Mouse (Mus musculus): ENCODE results near the gene Cpa5. TPM values are rescaled to one million over a fixed set of nuclear protein-coding genes. Genes with fewer than 3 reads are reported as not detected.

Gene Cpa5
- not detected in 2 replicates for polyA plus RNA-seq (2015; fragmentation: Nextera tagmentation; extraction: Ambion mirVana)

DNA sequence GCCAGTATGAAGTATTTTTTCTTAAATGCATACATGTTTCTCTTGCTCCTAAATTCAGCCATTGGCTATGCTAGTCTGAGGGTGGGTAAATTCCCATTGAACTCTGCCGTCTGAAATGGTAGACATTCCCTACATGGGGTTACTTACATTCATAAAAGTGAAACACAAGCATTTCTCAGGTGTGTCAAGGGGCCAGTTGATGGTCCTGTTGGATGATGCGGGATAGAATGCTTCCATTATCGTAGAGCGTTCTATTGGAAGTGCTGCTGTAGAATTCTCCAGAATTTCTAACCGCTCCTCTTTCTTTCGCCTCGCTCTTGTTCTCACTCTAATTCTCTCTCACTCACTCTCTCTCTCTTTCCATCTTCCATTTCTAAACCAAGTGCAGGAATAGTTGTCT, at the start of gene Cpa5:
Cpa5 (plus strand) TSS at position 301 of the 400 bp plus-strand sequence.
- DNase-seq (ENCODE audit: low spot score), result no peak

DNA sequence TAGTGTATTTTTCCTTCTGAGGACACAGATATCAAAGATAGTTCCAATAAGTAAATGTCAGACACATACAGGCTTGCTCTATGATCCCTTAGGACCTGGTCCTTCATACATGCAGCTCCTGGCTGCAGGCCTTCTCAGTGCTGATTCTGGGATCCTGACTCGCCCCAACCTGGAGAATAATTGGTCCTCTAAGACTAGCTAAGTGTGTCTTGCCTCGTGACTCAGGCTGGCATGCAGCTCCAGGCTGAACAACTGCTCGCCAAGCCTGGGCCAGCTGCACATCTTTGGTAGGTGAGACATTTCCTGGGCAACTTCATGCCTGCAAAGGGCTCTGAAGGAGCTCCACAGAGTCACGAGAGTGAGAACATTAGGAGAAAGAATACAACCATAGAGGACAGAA, 48.7 kb upstream of the Cpa5 start:
- DNase-seq (ENCODE audit: low spot score), result no peak

DNA sequence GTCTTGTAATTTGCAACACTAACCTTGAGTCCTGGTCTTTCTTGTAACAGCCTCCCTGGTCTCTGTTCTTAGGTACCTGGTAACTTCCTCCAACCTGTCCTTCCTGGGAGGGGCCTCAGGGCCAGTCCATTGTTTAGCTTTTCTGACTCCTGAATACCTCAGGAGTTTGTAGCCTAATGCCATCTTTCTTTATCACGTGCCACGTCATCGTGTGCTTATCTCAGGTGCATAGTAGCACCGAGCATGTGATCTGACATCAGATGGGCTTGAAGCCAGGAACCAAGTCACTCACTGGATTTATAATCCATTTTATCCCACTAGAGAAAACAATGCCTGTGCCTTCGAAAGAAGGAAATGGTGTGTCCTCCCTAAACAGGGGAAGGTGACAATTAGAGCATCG, 47.2 kb upstream of the Cpa5 start:
- no peak for DNase-seq (ENCODE audit: low spot score)

DNA sequence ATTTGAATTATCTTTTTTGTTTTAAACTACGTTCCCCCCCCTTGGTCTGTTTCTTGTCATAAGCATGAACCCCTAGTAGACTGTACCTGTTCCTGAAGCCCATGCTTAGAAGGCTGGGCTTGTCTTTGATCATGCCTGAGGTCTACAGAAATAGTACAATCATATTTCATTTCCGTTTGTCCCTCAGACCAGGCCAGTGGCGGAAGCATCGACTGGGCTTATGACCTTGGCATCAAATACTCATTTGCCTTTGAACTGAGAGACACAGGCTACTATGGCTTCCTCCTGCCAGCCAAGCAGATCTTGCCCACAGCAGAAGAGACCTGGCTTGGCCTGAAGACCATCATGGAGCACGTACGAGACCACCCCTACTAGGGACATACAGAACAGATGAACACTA, 46.8 kb upstream of the Cpa5 start:
- no peak for DNase-seq (ENCODE audit: low spot score)

DNA sequence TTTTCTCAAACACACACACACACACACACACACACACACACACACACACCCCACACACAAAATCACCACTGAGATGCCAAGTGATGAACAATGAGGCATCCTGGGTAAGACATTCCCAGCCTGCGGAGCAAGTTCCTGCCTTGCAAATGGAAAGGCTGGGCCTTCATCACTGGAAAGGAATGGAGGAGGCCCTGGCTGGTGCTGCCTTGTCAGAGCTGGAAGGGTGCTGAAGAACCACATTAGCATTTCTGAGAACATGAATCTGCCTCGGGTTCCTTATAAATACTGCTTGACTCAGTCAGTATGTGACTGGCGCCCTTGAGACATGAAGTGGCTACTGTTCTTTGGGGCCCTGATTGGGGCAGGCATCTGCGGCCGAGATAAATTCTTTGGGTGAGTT, 42.7 kb upstream of the Cpa5 start, which contains the start of gene Cpa4:
Cpa4 (plus strand) TSS at position 301 of the 400 bp plus-strand sequence.
- no peak for DNase-seq (ENCODE audit: low spot score)

DNA sequence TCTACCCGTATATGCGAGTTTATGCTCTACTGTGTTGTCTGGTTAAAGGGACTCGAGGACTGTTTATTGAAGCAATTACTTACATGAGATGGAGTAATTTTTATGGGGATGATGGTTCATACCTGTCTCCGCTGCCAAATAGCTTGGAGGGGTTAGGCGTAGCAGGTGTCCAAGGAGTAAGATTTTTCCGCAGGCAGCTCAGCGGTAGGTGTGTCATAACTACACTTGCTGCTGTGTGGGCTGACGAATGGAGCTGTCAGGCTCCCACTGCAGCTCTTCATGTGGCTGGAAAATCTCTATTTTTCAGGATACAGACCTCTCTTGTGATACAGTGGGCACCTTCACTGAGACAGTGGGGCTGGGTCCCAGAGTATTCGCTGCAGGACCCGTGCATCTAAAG, 41.5 kb upstream of the Cpa5 start:
- no peak for DNase-seq (ENCODE audit: low spot score)

DNA sequence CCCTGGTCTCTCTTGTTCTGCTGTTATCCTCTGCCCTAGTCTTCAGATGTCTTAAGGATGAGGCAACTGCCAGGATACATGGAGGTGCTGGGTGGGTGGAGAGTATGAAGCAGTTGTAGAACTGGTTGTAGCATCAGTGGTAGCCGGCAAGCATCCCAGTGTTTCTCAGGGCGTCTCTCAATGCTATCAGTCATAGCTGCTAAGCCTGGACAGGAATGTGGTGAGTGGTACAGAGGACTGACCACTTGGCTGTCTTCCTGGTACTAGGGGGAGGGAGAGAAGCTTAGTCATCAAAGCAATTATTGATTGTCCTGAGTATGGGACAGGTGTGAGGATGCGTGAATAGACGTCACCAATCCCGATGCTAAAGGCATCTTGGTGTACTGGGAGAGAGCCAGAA, 40.8 kb upstream of the Cpa5 start:
- no peak for DNase-seq (ENCODE audit: low spot score)

DNA sequence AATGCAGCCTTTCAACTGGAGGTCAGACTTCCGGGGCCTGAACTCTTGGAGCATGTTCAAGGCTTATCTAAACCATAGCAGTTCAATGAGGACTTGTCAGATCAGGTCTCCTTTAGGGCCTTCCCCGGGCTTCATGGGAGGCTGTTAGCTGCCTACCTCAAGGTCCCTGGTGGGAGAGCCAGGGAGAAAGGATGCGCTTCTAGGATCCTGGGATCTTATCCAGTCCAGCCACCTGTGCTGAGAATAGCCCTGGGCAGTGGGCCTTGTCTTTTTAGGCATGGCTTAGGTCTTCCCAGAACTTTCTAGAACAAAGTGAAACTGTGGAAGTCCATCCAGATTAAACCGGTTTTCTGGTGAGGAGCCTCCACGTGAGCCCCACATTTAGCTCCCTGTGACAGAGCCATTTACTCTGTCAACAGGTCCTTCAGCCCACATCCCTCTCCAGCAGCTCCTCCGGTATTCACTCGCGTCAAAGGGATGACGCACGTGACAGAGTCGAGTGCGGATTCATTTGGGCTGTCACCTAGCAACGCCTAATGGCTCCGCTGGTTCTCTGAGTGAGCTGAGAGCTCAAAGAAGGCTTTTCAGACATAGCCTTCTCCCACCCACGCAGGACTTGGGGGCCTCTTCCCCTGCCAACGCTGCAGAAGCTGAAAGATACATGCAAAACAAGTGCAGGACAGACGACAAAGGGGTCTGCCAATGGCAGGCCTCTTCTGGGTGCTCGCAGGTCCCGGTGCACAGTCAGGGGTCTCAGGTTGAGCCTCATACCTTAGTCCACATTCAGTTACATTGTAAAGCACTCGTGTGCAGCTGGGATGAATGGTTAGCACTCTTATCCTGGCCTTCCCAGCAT, 38.1 kb upstream of the Cpa5 start:
- DNase-seq (ENCODE audit: low spot score), result no peak

DNA sequence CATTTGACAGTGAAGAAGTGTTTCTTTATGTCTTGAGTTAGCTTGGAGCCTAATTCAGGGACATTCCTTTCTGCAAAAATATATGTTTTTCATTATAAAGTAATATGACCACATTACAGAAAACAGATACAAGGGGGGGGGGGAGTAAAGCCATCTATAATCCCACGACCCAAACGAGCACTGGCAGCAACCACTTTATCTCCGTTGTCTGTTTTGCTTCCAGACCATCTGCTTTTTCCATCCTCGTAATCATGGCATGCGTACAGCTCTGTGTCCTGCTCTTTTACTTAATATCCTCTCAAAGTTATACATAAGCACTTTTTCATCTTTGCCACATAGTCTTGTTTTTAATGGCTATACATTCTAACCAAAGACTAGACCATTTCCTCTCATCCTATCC, 37.4 kb upstream of the Cpa5 start:
- no peak for DNase-seq (ENCODE audit: low spot score)

DNA sequence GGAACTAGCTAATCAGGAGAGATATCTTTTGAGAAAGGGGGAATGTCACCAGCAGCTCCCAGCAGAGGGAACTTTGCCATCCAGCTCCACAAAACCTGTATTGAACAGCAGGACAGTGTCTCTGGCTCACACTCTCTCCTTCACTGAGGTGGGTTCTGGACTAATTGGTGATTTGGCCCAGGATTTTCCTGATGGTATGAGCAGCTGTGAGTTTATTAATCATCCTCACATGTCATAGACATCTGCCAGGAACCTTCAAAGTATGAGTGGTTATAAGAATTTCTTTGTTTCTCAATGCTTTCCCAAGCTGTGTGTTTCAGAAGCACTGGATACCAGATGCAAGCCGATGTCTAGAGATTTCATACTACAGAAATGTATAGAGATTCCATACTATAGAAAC, 35.9 kb upstream of the Cpa5 start:
- DNase-seq (ENCODE audit: low spot score), result no peak

DNA sequence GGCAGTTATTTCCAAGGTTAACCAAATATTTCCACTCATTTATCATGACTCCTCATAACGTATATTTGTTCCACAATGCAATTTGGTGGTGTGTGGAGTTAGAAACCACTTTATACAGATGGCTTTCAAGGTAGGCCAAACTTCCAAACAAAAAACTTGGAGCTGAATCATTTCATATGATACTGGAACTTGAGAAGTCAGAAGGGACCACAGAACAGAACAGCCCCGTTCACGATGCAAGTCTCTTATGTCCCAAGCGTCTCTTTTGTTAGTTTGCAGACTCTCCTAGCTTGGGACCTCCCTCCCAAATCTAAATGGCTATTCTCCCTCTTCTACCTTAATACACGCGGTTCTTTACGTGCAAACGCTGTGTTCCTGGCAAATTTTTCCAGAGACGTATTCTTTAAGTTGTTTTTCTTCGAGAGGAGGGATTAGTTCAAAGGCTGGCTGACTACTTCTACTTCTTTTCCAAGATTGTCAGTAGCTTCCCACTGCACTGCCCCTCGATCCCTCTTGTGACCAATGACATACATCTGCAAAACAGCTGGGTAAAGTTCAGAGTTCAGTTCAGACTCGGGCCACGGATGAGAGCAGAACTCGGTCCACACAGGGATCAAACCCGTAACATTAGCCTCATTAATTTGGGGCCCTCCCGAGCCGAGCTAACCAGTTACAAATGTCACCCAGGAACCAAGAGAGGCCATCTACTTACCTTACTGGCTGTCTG, 34.2 kb upstream of the Cpa5 start:
- DNase-seq (ENCODE audit: low spot score), result no peak

DNA sequence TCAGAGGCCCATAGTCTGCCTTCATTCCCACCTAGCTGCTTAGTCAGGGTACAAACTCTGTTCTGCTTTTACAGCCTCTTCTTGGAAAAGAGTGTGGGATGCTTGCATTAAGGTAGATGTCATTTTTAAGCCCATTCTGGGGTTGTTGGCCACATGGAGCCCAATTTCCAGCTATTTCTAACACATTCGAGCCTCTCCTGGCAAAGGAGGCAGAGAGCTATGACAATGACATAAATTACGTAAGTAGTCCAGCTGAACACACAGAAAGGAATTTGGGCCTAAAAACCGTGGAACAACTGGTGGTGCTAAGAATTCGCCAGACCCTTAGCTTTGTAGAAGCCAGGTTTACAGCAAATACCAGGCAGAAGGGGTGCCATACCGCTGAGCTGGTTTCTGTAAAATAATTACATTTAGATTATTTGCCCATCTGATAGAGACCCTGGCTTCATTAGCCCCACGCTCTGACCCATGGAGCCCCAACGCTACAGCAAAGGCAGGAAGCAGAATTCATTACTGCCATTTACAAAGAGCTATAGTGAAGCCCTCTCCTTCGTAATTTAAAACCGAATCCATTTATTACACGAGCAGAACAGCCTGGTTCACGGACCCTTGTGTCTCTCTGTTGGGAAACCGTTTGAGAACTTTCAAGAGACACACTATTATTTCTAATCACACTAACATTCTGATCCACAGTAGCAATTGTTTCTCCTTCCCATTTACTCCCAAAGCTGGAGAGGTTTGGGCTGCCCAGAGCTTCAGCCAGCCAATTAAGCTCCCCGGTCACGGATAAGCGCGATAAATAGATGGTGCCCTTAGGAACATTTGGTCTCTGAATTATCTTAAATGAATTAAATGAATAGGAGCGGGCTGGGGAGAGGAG, 30.6 kb upstream of the Cpa5 start:
- no peak for DNase-seq (ENCODE audit: low spot score)

DNA sequence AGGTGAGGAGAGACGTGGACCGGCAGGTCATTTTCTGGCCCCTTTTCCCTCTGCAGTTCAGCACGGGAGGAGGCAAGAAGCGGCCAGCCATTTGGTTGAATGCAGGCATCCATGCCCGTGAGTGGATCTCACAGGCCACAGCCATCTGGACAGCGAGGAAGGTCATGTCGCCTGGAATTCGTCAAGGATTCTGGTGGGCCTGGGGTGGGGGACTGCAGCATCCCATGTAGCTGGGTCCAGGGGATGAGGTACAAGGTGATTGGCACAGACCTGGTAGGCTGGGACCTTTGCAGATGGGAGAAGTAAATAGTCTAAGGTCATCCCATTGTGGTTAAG, 30.0 kb upstream of the Cpa5 start:
- no peak for DNase-seq (ENCODE audit: low spot score)

DNA sequence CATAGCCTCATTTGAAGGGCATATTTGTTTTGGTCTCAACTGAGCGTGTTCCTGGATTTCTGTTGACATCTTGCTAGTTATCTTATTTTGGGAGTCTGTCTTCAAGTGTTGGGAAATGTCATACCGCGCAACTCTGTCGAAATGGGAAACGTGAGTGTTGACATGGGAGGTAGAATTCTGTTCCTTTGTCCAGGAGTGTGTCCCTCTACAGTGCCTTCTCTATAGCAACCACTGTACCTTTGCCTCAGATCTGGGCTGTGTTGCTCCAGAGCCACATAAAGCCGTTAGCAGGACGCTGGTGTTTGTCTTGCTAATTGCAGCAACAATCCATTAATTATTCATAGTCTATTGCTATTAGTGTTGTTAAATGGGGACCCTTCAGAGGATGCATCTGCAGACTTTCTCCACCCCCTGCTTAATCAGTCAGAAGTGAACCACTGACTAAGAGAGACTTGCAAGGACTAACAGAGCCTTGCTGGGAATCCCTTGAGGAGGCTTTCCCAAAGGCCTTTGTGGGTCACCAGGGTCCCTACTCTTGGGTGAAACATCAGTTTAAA, 23.8 kb upstream of the Cpa5 start:
- DNase-seq (ENCODE audit: low spot score), result no peak

DNA sequence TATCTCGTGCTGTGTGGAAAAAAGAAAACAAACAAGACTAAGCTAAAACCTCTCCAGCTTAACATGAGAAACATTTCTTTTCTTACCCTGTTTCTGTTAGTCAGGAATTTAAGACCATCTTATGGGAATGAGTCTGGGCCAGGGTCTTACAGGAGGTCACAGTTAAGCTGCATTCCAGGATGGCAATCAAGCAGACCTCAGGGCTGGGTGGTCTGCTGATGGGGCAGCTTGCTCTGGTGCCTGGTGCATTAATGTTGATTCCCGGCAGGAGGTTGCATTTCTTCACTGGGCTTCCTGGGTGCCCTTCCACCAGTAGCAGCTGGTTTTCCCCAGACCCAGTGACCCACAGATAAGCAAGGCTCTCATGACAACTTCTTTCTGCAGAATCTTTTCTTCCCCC, 21.0 kb upstream of the Cpa5 start:
- no peak for DNase-seq (ENCODE audit: low spot score)

DNA sequence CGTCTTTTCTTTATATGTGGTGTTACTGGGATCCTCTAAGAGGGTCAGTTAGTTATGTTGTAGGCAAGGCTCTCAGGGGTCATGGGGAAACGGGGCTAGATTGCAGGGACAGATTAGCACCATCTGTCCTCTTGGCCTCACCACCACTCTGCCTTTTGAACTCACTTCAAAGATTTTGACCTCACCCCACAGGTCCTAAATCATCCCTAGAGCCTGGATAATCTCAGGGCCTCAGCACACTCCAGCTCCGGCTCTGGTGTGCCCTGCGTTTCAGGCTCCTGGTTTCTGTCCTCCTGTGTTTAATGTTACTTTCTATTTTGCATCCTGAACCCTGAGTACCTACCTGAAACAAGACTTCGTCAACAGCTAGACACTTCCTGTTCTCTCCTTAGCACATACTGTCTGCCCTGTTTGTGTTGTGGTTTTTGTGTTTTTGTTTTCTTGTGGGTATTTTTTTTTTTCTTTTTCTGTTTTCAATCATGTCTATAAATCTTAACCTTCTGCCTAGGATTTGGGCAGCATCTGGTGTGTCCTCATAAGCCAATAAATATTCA, 18.9 kb upstream of the Cpa5 start:
- no peak for DNase-seq (ENCODE audit: low spot score)

DNA sequence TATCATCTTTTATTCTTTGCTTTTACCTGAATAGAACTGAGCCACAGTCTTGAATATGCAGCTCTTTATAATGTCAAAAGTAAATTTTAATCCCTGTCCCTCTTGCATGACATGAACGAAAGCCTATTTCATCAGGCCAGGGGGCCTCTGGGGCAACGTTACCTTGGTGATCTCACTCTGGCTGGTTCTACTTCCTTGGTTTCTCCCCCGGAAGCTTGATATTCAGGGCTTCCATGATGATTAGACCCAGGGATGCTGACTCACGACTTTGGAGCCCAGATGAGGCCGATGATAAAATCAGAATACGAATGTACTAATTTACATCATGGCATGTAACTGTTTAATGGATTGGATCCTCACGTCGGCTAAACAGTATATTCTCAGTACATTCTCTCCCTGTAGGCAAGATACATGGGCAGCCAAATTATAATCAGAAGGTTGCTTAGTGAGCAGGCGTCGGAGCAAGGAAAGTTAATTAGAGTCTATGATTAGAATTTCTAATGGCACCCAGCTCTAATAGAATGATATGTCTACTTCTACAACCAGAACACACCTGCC, 18.3 kb upstream of the Cpa5 start:
- no peak for DNase-seq (ENCODE audit: low spot score)

DNA sequence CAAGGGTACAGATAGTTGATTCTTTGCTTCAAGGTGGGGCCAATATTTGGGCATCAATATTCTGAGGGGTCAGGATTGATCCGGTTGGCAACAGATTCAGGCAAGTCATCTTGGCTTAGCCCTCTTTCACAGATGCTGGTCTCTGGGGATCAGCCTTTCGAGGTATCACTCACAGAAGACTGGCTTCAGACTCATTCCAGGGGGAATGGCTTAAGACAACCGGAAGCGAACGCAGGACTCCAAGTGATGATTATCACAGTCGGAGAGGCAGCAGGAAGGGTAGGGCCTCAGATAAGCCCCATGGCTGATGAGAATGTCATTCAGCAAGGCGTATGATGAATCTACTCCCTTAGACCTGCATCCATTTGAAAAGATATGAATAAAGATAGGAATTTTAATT, 16.4 kb upstream of the Cpa5 start:
- DNase-seq (ENCODE audit: low spot score), result no peak

DNA sequence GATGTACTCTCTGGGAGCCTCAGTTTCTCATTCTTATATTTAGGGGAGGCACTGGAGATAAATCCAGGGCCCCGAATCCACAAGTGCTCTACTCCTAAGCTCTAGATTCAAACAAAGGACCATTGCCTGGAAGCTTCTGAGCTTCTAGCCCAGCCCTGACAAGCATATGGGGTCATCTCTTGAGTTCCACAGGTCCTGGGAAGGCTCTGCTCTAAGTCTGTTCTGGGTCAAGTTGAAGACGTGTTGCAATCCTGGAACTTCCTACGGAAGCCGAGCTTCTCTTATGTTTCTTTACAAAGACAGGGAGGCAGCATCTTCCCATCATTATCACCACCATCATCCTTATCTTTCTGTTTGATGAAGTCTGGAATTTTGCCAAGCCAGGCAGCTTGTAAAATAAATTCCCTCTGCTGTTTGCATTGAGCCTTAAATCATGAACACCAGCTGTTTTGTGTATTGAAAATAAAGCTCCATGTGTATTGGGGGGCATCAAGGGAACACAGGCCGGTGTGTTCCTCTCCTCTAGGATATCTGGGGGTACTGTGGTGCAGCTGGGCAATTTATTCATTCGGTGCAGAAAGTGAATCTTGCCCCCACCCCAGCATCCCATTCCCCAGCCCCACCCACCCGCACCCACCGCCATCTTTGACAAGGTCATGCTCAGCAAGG, 14.4 kb upstream of the Cpa5 start:
- DNase-seq (ENCODE audit: low spot score), result no peak

DNA sequence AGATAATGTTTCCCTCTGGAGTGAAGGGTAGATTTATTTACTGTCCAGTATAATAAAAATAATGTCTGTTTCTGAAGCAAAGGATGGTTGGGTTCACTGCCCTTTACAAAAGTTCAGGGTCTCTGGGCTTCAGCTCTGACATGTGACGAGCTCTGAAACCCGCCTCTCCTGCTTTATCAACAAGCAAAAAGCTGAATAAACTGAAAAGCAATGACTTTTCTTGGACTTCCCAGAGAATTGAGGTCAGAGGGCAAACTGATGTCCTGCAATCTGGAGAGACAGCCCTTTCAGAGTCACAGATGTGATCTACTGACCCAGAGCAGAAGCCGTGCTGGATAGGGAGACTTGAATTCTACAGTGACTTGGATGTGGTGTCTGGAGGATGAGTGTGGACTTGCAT, 10.8 kb upstream of the Cpa5 start:
- no peak for DNase-seq (ENCODE audit: low spot score)
